Mouse (Mus musculus) CH12.LX (cell line): ENCODE results near the gene Prss57. TPM values are rescaled to one million over a fixed set of nuclear protein-coding genes. Genes with fewer than 3 reads are reported as not detected.

Experiments used
- DNase-seq: peaks from one replicate; pipeline ENCODE4 v3.0.0-alpha.2; 2013; ENCODE audit errors: extremely low read depth
- H3K27ac ChIP-seq: 2 replicates; pipeline ENCODE4 v1.5.1; 2012; ENCODE audit warnings: low read depth, mild to moderate bottlenecking, control low read depth, moderate library complexity; ENCODE audit not compliant: insufficient read depth
- H3K27me3 ChIP-seq: replicated peaks from 2 replicates; pipeline ENCODE3; 2012; ENCODE audit warnings: inconsistent platforms
- H3K36me3 ChIP-seq, 2 experiments: replicated peaks in 1 of 2; 2 replicates each; pipeline versions ENCODE3 to v1.6.1; 2012; ENCODE audit warnings: inconsistent platforms in 1 of 2, low read length in 1 of 2, mild to moderate bottlenecking in 1 of 2, mixed read lengths in 1 of 2, moderate library complexity in 1 of 2; ENCODE audit not compliant: control insufficient read depth in 1 of 2, insufficient read depth in 1 of 2
- H3K4me1 ChIP-seq, 2 experiments: 2 replicates each; pipeline ENCODE4 v1.6.1; 2012; ENCODE audit warnings: inconsistent platforms in 1 of 2, moderate library complexity in 1 of 2; ENCODE audit not compliant: insufficient read depth in 2 of 2, control insufficient read depth in 1 of 2
- H3K4me2 ChIP-seq: 2 replicates; pipeline ENCODE4 v1.6.1; 2012; ENCODE audit warnings: low read depth, mild to moderate bottlenecking, control low read depth; ENCODE audit not compliant: poor library complexity, insufficient read depth, severe bottlenecking
- H3K4me3 ChIP-seq, 3 experiments: fragments of 150-350 bp in 1 of 3; sonication (generic) in 1 of 3; replicated peaks in 1 of 3; 2 replicates each; pipeline versions ENCODE3 to v1.5.1; 2011 to 2012; ENCODE audit warnings: low read depth in 2 of 3, low read length in 2 of 3, mild to moderate bottlenecking in 2 of 3, moderate library complexity in 2 of 3, control low read depth in 1 of 3, improper control_type of control experiment in 1 of 3, inconsistent platforms in 1 of 3, mixed read lengths in 1 of 3; ENCODE audit not compliant: poor library complexity in 1 of 3
- H3K79me2 ChIP-seq: replicated peaks from 2 replicates; pipeline ENCODE4 v1.6.1; 2012; ENCODE audit warnings: mild to moderate bottlenecking, moderate library complexity; ENCODE audit not compliant: control insufficient read depth, poor library complexity, insufficient read depth, severe bottlenecking; ENCODE audit errors: extremely low read depth
- H3K9ac ChIP-seq: 2 replicates; pipeline ENCODE4 v1.6.1; 2012; ENCODE audit warnings: low read depth, mild to moderate bottlenecking, control low read depth, moderate library complexity; ENCODE audit not compliant: insufficient read depth
- H3K9me3 ChIP-seq: replicated peaks from 2 replicates; pipeline ENCODE3; 2012; ENCODE audit warnings: low read length, inconsistent platforms, mixed read lengths
- CHD1 ChIP-seq: IDR thresholded peaks from 2 replicates; pipeline ENCODE4 v1.6.1; 2012; ENCODE audit warnings: low read depth, low read length, improper control_type of control experiment, inconsistent platforms
- CTCF ChIP-seq, 2 experiments: IDR thresholded peaks in 1 of 2; conservative IDR thresholded peaks in 1 of 2; 2 replicates each; pipeline ENCODE4 v1.5.1; 2011 to 2012; ENCODE audit warnings: low read depth in 2 of 2, low read length in 2 of 2, improper control_type of control experiment in 1 of 2, inconsistent platforms in 1 of 2, mild to moderate bottlenecking in 1 of 2, moderate library complexity in 1 of 2
- ETS1 ChIP-seq: conservative IDR thresholded peaks from 2 replicates; pipeline ENCODE4 v1.6.1; 2012; ENCODE audit warnings: low read depth, mild to moderate bottlenecking, inconsistent platforms, low read length, improper control_type of control experiment, moderate library complexity
- GABPA ChIP-seq: IDR thresholded peaks from 2 replicates; pipeline ENCODE4 v1.6.1; 2012; ENCODE audit warnings: low read depth, low read length, improper control_type of control experiment, inconsistent platforms; ENCODE audit not compliant: insufficient replicate concordance
- HCFC1 ChIP-seq: IDR thresholded peaks from 2 replicates; pipeline ENCODE4 v1.6.1; 2012; ENCODE audit warnings: low read depth, mild to moderate bottlenecking, inconsistent platforms, low read length, improper control_type of control experiment
- IRF4 ChIP-seq: IDR thresholded peaks from 2 replicates; pipeline ENCODE4 v1.6.1; 2014; ENCODE audit warnings: low read depth, mild to moderate bottlenecking, inconsistent platforms, low read length, improper control_type of control experiment
- MAZ ChIP-seq: IDR thresholded peaks from 2 replicates; pipeline ENCODE4 v1.6.1; 2012; ENCODE audit warnings: low read depth, mild to moderate bottlenecking, inconsistent platforms, low read length, improper control_type of control experiment, moderate library complexity
- MYC ChIP-seq: IDR thresholded peaks from 2 replicates; pipeline ENCODE4 v1.6.1; 2011; ENCODE audit warnings: low read depth, mild to moderate bottlenecking, improper control_type of control experiment, low read length
- NELFE ChIP-seq: IDR thresholded peaks from 2 replicates; pipeline ENCODE4 v1.6.1; 2011; ENCODE audit warnings: low read depth, low read length, improper control_type of control experiment
- PAX5 ChIP-seq: IDR thresholded peaks from 2 replicates; pipeline ENCODE4 v1.6.1; 2012; ENCODE audit warnings: low read length, inconsistent platforms, mixed read lengths
- POLR2A ChIP-seq: IDR thresholded peaks from 2 replicates; pipeline ENCODE4 v1.6.1; 2011; ENCODE audit warnings: low read depth, mild to moderate bottlenecking, improper control_type of control experiment, low read length
- RAD21 ChIP-seq: IDR thresholded peaks from 2 replicates; pipeline ENCODE4 v1.6.1; 2011; ENCODE audit warnings: low read depth, mild to moderate bottlenecking, low read length, improper control_type of control experiment, moderate library complexity
- TCF12 ChIP-seq: IDR thresholded peaks from 2 replicates; pipeline ENCODE4 v1.6.1; 2014; ENCODE audit warnings: low read depth, mild to moderate bottlenecking, inconsistent platforms, low read length, improper control_type of control experiment
- UBTF ChIP-seq: IDR thresholded peaks from 2 replicates; pipeline ENCODE4 v1.6.1; 2012; ENCODE audit warnings: low read depth, mild to moderate bottlenecking, inconsistent platforms, low read length, improper control_type of control experiment, moderate library complexity
- USF2 ChIP-seq: conservative IDR thresholded peaks from 2 replicates; pipeline ENCODE4 v1.6.1; 2011; ENCODE audit warnings: low read depth, low read length, improper control_type of control experiment
- dilution Hi-C: fragments of 300-500 bp; cut with MboI; formaldehyde crosslinking; loops from 2 replicates; pipeline ENCODE4 v1.14.3; 2020; ENCODE audit warnings: low sequenced_read_pairs; ENCODE audit not compliant: extremely low pct_unique_long_range_greater_than_20kb, extremely low pct_ligation_motif_present
- in situ Hi-C: fragments of 300-500 bp; cut with MboI; formaldehyde crosslinking; loops from 3 replicates; pipeline ENCODE4 v1.14.3; 2019; ENCODE audit warnings: low sequenced_read_pairs, low pct_ligation_motif_present, low pct_unique_long_range_greater_than_20kb, mixed read lengths
- polyA plus RNA-seq: library from polyadenylated mRNA; unstranded; fragments of >175 nt; gene quantifications from 2 replicates; pipeline ENCODE4 v1.2.1, GENCODE M21; 2012; ENCODE audit warnings: low read depth; ENCODE audit not compliant: insufficient read length
- total RNA-seq, 2 experiments: library from RNA; depleted of rRNA; stranded (reverse); fragments of 300-350 nt in 1 of 2; fragments of >200 nt in 1 of 2; gene quantifications; 2 replicates each; pipeline ENCODE4 v1.2.3; 2012 to 2014

The Prss57 gene
- total and polyA plus RNA-seq, 3 experiments: 0.08 TPM; not detected in 2

GRCm38 (mm10) chr10:79778006-79778405 lies 12.8 kb downstream of the Prss57 start:
- Histone ChIP-seq H3K27ac (no peak overlapping the region), H3K4me3 (no peak overlapping the region), H3K79me2 (no peaks in the 10 kb centered on the region), H3K9ac (no peak overlapping the region), H3K4me1 (peaks cover 13 to 31% of the 10 kb centered on the region in 2 experiments), H3K9me3 (peaks cover 12% of the 10 kb centered on the region), H3K4me2 (no peak overlapping the region), H3K27me3 (peaks cover 74% of the 10 kb centered on the region), H3K36me3 (no peaks in the 10 kb centered on the region)
- TF ChIP-seq IRF4 (no peak), NELFE (no peak), CTCF (conservative IDR thresholded peaks at IDR 0.05 in 1 of 2, IDR thresholded peaks at IDR 0.05 in 1 of 2; ENCODE audit: low read depth in 2 of 2, low read length in 2 of 2) (no peak), PAX5 (no peak), CHD1 (no peak), ETS1 (no peak)
- in situ Hi-C loops (no loop called here), dilution Hi-C loops (no loop called here)
- no peak for DNase-seq

- no peak within 1 kb of the TSS for H3K4me2 ChIP-seq
- TF ChIP-seq POLR2A: no peak
- TF ChIP-seq MAZ: no peak
- no peak for TF ChIP-seq RAD21
- no peak for TF ChIP-seq MYC
- TF ChIP-seq USF2: no peak
- TF ChIP-seq HCFC1: no peak
- TF ChIP-seq NELFE: no peak
- H3K27ac ChIP-seq: no peak within 1 kb of the TSS
- dilution Hi-C loops (no loop called here), in situ Hi-C loops (no loop called here)
- H3K9ac ChIP-seq: no peak within 1 kb of the TSS
- peaks cover 13 to 30% of the 10 kb centered on the region in 2 experiments for H3K4me1 ChIP-seq
- peaks cover 17% of the 10 kb centered on the region for H3K9me3 ChIP-seq
- H3K79me2 ChIP-seq: no peaks in the 10 kb centered on the region
- peaks cover 65% of the 10 kb centered on the region for H3K27me3 ChIP-seq
- no peaks in the 10 kb centered on the region for H3K36me3 ChIP-seq
- no peak within 1 kb of the TSS for H3K4me3 ChIP-seq
- no peak for DNase-seq
Observed at GRCm38 (mm10) chr10:79777103-79777531, 13.6 kb downstream of the Prss57 start, which contains the start of gene Fstl3. Gene Fstl3 (plus strand): TSS chr10:79777272.

GRCm38 (mm10) chr10:79774486-79775279 lies 16.1 kb downstream of the Prss57 start:
- Histone ChIP-seq H3K27me3 (peaks cover 47% of the 10 kb centered on the region), H3K4me2 (no peak overlapping the region), H3K79me2 (no peaks in the 10 kb centered on the region), H3K36me3 (no peaks in the 10 kb centered on the region), H3K4me3 (no peak overlapping the region), H3K4me1 (peaks cover 3 to 11% of the 10 kb centered on the region in 2 experiments; a peak in 3 of 4 replicates), H3K9ac (no peak overlapping the region)
- dilution Hi-C loops: no loop called here
- TF ChIP-seq CTCF (conservative IDR thresholded peaks at IDR 0.05 in 1 of 2, IDR thresholded peaks at IDR 0.05 in 1 of 2; ENCODE audit: low read depth in 2 of 2, low read length in 2 of 2) (peak; percentile 33 to 50; a peak in 3 of 4 replicates), TCF12 (no peak), UBTF (no peak), GABPA (no peak)
- TF ChIP-seq, all 38 proteins: peak for 1
- Histone ChIP-seq H3K9me3 (peaks cover 20% of the 10 kb centered on the region), H3K27ac (no peak overlapping the region)
- in situ Hi-C loops: no loop called here
- no peak for DNase-seq
